Mouse (Mus musculus) monocyte, adult 5-6 weeks (primary cell): ENCODE measurements at regions not wholly inside any gene's neighbourhood (a gene's known extent, or its start where the extent isn't known, plus 50 kb on each side); places are given as distances from the start of the nearest gene placed in this dataset.

Source experiments
- ATAC-seq: fragments of 153-309, 156-312 bp; replicated peaks from 2 replicates; pipeline ENCODE4 v1.8.0; 2017; ENCODE audit warnings: mild to moderate bottlenecking; ENCODE audit not compliant: low TSS enrichment, insufficient number of reproducible peaks, severe bottlenecking, poor library complexity, low FRiP score

DNA sequence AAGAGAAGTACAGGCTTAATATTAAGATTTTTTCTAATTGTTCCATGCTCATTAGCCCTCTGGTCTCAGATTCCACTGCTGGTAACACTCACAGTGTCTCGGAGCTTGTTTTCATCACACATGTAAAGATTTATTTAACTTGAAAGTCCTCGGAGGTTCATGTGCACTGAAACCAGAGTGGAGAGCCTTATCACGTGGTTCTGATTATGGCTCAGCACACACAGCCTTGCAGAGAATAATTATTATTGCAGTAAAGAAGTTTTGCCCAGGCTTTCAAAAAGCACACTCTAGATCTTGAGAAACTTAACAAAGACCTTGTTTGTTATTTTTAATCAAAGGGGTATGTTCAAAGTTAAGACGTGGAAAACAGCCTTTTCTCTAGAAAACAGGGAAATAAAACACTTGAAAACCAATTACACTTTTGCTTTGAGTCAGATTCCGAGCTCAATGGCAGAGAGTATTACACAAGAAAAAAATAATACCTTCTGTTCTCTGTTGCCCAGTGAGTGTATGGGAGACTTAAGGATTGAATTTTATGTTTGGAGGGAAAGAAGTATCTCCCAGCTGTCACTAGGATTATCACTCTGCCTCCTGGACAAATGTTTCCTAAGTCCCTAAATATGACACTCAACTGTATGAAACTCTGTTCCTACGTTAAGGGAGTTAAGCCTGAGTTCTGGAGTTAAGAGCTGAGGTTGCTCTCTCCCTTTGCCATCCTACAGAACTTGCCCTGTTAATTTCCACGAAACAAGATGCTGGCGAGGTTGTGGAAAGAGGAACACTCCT, 114.9 kb upstream of the Lpar1 start:
- ATAC-seq: no peak

- no peak for ATAC-seq
These were observed 110.0 kb upstream of the Lpar1 start for GRCm38 (mm10) chr4:58663628-58664205.

GRCm38 (mm10) chr4:58661781-58662293, 108.1 kb upstream of the Lpar1 start:
- ATAC-seq: no peak

- no peak for ATAC-seq
These were observed 106.8 kb upstream of the Lpar1 start for GRCm38 (mm10) chr4:58660511-58660910.

- ATAC-seq: no peak
These were observed 104.5 kb upstream of the Lpar1 start for GRCm38 (mm10) chr4:58658206-58658605.

DNA sequence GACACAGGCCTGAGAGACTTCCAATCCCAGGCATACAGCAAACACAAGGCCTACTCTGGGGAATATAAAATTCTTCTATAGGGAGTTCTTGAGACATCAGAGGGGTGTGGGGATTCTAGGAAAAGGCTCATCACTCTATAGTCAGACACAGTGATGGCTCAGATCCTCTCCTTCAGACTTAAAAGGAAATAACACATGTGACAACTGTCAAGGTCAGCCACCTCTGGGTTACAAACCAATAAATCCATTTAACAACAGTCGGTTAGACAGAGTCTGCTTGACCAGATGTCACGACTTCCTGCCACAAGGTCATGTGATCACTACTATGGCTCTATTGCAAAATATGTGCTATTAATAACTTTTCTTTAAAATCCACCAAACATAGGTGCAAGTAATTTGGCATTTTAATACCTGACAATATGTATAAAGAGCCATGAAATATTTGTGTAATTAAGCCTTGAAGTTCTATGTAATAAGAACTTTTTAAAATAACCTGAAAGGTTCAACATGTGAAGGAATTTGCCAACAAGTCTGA, 94.1 kb upstream of the Lpar1 start:
- no peak for ATAC-seq

GRCm38 (mm10) chr4:58646821-58647220, 93.1 kb upstream of the Lpar1 start:
- ATAC-seq: no peak

DNA sequence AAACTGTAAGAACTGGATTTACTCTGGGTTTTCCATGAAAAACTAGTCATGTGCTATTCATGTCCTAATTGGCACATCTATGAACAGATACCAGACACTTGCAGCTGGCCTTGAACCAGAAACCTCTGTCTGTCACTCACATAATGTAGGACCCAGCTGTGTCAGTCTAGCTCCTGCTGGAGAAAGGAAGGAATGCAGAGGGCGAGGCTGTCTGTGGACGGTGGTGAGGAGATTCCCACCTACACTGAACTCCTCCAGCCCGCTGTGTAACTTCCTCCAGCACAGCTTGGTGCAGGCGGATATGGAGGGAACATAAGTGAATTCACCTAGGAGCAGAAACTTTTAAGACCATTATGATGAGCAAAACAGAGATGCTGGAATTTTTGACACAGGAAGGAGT, 89.7 kb upstream of the Lpar1 start:
- no peak for ATAC-seq

- no peak for ATAC-seq
These were observed 88.5 kb upstream of the Lpar1 start for GRCm38 (mm10) chr4:58642236-58642635.

GRCm38 (mm10) chr4:58632696-58633095, 79.0 kb upstream of the Lpar1 start:
- no peak for ATAC-seq

- ATAC-seq: no peak
These were observed 77.7 kb upstream of the Lpar1 start for GRCm38 (mm10) chr4:58631415-58631814.

GRCm38 (mm10) chr4:58627021-58627420, 73.3 kb upstream of the Lpar1 start:
- no peak for ATAC-seq

- ATAC-seq: no peak
These were observed 70.4 kb upstream of the Lpar1 start for GRCm38 (mm10) chr4:58624059-58624458.

- no peak for ATAC-seq
These were observed 66.9 kb upstream of the Lpar1 start for GRCm38 (mm10) chr4:58620641-58621040.

- ATAC-seq: no peak
These were observed 63.6 kb upstream of the Lpar1 start for GRCm38 (mm10) chr4:58617261-58617660.

DNA sequence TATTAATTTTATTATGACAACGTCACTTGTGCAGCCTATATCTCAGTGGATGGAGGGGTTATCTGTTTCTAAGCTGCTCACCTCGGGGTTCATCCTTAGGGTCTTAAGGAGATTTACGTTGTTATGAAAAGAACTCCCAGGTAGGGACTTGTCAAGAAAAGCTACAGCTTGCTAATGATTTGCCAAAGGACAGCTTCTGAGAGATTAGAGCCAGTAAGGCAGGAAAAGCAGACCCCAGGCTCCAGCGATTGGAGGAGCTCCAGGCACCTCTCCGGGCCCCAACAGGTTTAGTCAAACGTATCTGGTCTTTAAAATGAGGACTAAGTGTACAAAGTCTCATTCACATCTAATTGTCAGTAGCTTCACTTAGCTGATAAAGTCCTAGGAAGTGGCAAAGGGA, 59.8 kb upstream of the Lpar1 start:
- no peak for ATAC-seq

GRCm38 (mm10) chr4:58613022-58613421, 59.3 kb upstream of the Lpar1 start:
- ATAC-seq: peak; percentile 78

- no peak for ATAC-seq
These were observed 53.8 kb upstream of the Lpar1 start for GRCm38 (mm10) chr4:58607491-58607890.

DNA sequence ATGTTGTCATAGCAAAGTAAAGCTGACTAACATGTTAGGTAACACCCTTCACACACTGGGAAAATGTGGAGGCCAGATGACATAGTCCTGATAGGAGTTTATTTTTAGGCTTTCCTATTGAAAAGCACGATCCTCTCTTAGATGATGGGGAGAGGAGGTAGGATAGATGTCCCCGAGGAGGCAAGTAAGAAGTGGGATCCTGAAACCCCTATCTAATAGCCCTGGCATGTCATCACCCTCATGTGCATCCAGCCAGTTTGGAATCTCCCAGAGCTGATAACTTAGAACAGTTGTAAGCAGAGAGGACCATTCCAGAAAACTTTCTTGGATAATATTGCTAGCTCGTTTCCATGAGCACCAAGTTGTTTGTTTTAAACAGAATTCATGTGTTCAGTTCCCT, 52.2 kb upstream of the Lpar1 start:
- ATAC-seq: no peak
